Mouse (Mus musculus) limb, embryonic 15.5 days (tissue): ENCODE measurements around the gene Scgb1a1. TPM values are rescaled to one million over a fixed set of nuclear protein-coding genes. Genes with fewer than 3 reads are reported as not detected.
"Not testable (repeated sequence)": the region's sequence is repeated elsewhere in the genome, so short reads cannot be mapped to it uniquely, and the experiment has no call there.

Experiments used
- ATAC-seq: fragments of 200-750 bp; cut with Nextera tagmentation; 2 replicates; pipeline ENCODE4 v1.8.0; 2017; ENCODE audit warnings: low read depth, moderate TSS enrichment; ENCODE audit not compliant: insufficient number of reproducible peaks, low FRiP score, low TSS enrichment
- H3K27ac ChIP-seq: fragments of 300-500 bp; sonication (generic); 2 replicates; pipeline ENCODE4 v1.5.1; 2015; ENCODE audit warnings: moderate library complexity, mild to moderate bottlenecking, inconsistent platforms
- H3K27me3 ChIP-seq: fragments of 300-500 bp; sonication (generic); 2 replicates; pipeline ENCODE4 v1.6.1; 2015; ENCODE audit warnings: inconsistent platforms
- H3K36me3 ChIP-seq: fragments of 300-500 bp; sonication (generic); 2 replicates; pipeline ENCODE4 v1.6.1; 2015; ENCODE audit warnings: inconsistent platforms
- H3K4me1 ChIP-seq: fragments of 300-500 bp; sonication (generic); 2 replicates; pipeline ENCODE4 v1.6.1; 2015; ENCODE audit warnings: inconsistent platforms
- H3K4me2 ChIP-seq: fragments of 300-500 bp; sonication (generic); 2 replicates; pipeline ENCODE4 v1.6.1; 2015; ENCODE audit warnings: mild to moderate bottlenecking, inconsistent platforms
- H3K4me3 ChIP-seq: fragments of 300-500 bp; sonication (generic); 2 replicates; pipeline ENCODE4 v1.5.1; 2015; ENCODE audit warnings: mild to moderate bottlenecking, inconsistent platforms
- H3K9ac ChIP-seq: fragments of 300-500 bp; sonication (generic); 2 replicates; pipeline ENCODE4 v1.6.1; 2015; ENCODE audit warnings: inconsistent platforms
- H3K9me3 ChIP-seq: fragments of 300-500 bp; sonication (generic); 2 replicates; pipeline ENCODE4 v1.6.1; 2016; ENCODE audit warnings: inconsistent platforms
- WGBS: fragments of 180-500 bp; shearing (Covaris S2); methylation state at CpG from one replicate; pipeline ENCODE4 v1.1.7; 2015; 5-methylcytosine and 5-hydroxymethylcytosine counted together
- polyA plus RNA-seq: library from polyadenylated mRNA; unstranded; fragments of >200 nt; fragmentation: Nextera tagmentation; extraction: Ambion mirVana; gene quantifications from 2 replicates; pipeline ENCODE4 v1.2.1, GENCODE M21; 2015

The Scgb1a1 gene
- polyA plus RNA-seq: 0.98 and 1.2 TPM in 2 replicates

- WGBS: 85% methylated on average over 4 of the region's 4 CpGs
- no peak within 1 kb of the TSS for H3K27ac ChIP-seq
- H3K4me1 ChIP-seq: peaks cover 2% of the 10 kb centered on the region; the same call in 1 of the 2 replicates
- H3K9me3 ChIP-seq: no peaks in the 10 kb centered on the region
- H3K4me3 ChIP-seq: no peak within 1 kb of the TSS
- H3K36me3 ChIP-seq: no peaks in the 10 kb centered on the region
- H3K9ac ChIP-seq: no peak within 1 kb of the TSS
- no peak within 1 kb of the TSS for H3K4me2 ChIP-seq
- no peak for ATAC-seq
- no peaks in the 10 kb centered on the region for H3K27me3 ChIP-seq
Observed at GRCm38 (mm10) chr19:9087821-9088220, at the start of gene Scgb1a1. Gene Scgb1a1, minus strand, starts transcription at chr19:9087958.

- WGBS: 81% methylated on average over 1 of the region's 1 CpGs
- ATAC-seq: no peak
- H3K36me3 ChIP-seq: no peaks in the 10 kb centered on the region
- no peak overlapping the region for H3K27ac ChIP-seq
- H3K4me2 ChIP-seq: no peak overlapping the region
- no peaks in the 10 kb centered on the region for H3K27me3 ChIP-seq
- H3K9me3 ChIP-seq: no peaks in the 10 kb centered on the region
- H3K4me3 ChIP-seq: no peak overlapping the region
- peaks cover 6% of the 10 kb centered on the region; the same call in 1 of the 2 replicates for H3K4me1 ChIP-seq
- H3K9ac ChIP-seq: no peak overlapping the region
Observed at GRCm38 (mm10) chr19:9137159-9137558, 49.4 kb upstream of the Scgb1a1 start.

- peak within 1 kb of the TSS; percentile 73 for H3K4me3 ChIP-seq
- no peaks in the 10 kb centered on the region for H3K36me3 ChIP-seq
- peak within 1 kb of the TSS; percentile 70 for H3K9ac ChIP-seq
- no peaks in the 10 kb centered on the region for H3K9me3 ChIP-seq
- peak within 1 kb of the TSS; percentile 27; the same call in 1 of the 2 replicates for H3K27ac ChIP-seq
- H3K27me3 ChIP-seq: no peaks in the 10 kb centered on the region
- 12% methylated on average over 31 of the region's 31 CpGs for WGBS
- peak; percentile 87 for ATAC-seq
- peak within 1 kb of the TSS; percentile 96 for H3K4me2 ChIP-seq
- H3K4me1 ChIP-seq: peaks cover 6% of the 10 kb centered on the region; the same call in 1 of the 2 replicates
Observed at GRCm38 (mm10) chr19:9135512-9136331, 48.0 kb upstream of the Scgb1a1 start, which contains the start of gene Asrgl1. Gene Asrgl1, minus strand, starts transcription at chr19:9135636.

GRCm38 (mm10) chr19:9134746-9135511 is 47.2 kb upstream of the Scgb1a1 start:
- peak overlapping the region; percentile 73 for H3K4me3 ChIP-seq
- H3K27ac ChIP-seq: peak overlapping the region; percentile 27; the same call in 1 of the 2 replicates
- peak; percentile 10; the same call in 1 of the 2 replicates for ATAC-seq
- H3K27me3 ChIP-seq: no peaks in the 10 kb centered on the region
- 1% methylated on average over 36 of the region's 37 CpGs for WGBS
- H3K4me2 ChIP-seq: peak overlapping the region; percentile 96
- H3K4me1 ChIP-seq: peaks cover 6% of the 10 kb centered on the region; the same call in 1 of the 2 replicates
- peak overlapping the region; percentile 70 for H3K9ac ChIP-seq
- no peaks in the 10 kb centered on the region for H3K36me3 ChIP-seq
- no peaks in the 10 kb centered on the region for H3K9me3 ChIP-seq

- Histone ChIP-seq H3K4me3 (no peak overlapping the region), H3K27ac (no peak overlapping the region), H3K9me3 (no peaks in the 10 kb centered on the region), H3K4me2 (no peak overlapping the region), H3K36me3 (peaks cover 6% of the 10 kb centered on the region; the same call in 1 of the 2 replicates), H3K9ac (no peak overlapping the region), H3K27me3 (no peaks in the 10 kb centered on the region), H3K4me1 (peaks cover 6% of the 10 kb centered on the region; the same call in 1 of the 2 replicates)
- WGBS: 36% methylated on average over 1 of the region's 1 CpGs
- ATAC-seq: no peak
Observed at GRCm38 (mm10) chr19:9129996-9130395, 42.2 kb upstream of the Scgb1a1 start.

- H3K9me3 ChIP-seq: no peaks in the 10 kb centered on the region
- no peak overlapping the region for H3K4me2 ChIP-seq
- 88% methylated on average over 4 of the region's 4 CpGs for WGBS
- no peak for ATAC-seq
- no peak overlapping the region for H3K9ac ChIP-seq
- no peaks in the 10 kb centered on the region for H3K4me1 ChIP-seq
- H3K27me3 ChIP-seq: no peaks in the 10 kb centered on the region
- peaks cover 6% of the 10 kb centered on the region; the same call in 1 of the 2 replicates for H3K36me3 ChIP-seq
- H3K4me3 ChIP-seq: no peak overlapping the region
- H3K27ac ChIP-seq: no peak overlapping the region
Observed at GRCm38 (mm10) chr19:9128499-9129194, 40.9 kb upstream of the Scgb1a1 start.

GRCm38 (mm10) chr19:9123986-9124385 is 36.2 kb upstream of the Scgb1a1 start:
- not testable (repeated sequence) for H3K4me2 ChIP-seq, H3K27me3 ChIP-seq, H3K27ac ChIP-seq, H3K9ac ChIP-seq, H3K4me1 ChIP-seq, H3K9me3 ChIP-seq, H3K36me3 ChIP-seq, H3K4me3 ChIP-seq, ATAC-seq
- WGBS: 95% methylated on average over 2 of the region's 2 CpGs

- ATAC-seq: no peak
- WGBS: 90% methylated on average over 1 of the region's 1 CpGs
- no peaks in the 10 kb centered on the region for H3K9me3 ChIP-seq
Observed at GRCm38 (mm10) chr19:9122390-9122789, 34.6 kb upstream of the Scgb1a1 start.

GRCm38 (mm10) chr19:9119655-9120425 is 32.1 kb upstream of the Scgb1a1 start:
- peaks cover 7% of the 10 kb centered on the region for H3K36me3 ChIP-seq
- H3K9ac ChIP-seq: no peak overlapping the region
- no peak overlapping the region for H3K4me2 ChIP-seq
- H3K27ac ChIP-seq: no peak overlapping the region
- 84% methylated on average over 3 of the region's 3 CpGs for WGBS
- H3K4me3 ChIP-seq: no peak overlapping the region
- no peaks in the 10 kb centered on the region for H3K4me1 ChIP-seq
- H3K27me3 ChIP-seq: no peaks in the 10 kb centered on the region
- no peaks in the 10 kb centered on the region for H3K9me3 ChIP-seq
- no peak for ATAC-seq

More at GRCm38 (mm10) chr19:9122390-9122789, 34.6 kb upstream of the Scgb1a1 start:
- H3K4me2 ChIP-seq: no peak overlapping the region
- no peak overlapping the region for H3K27ac ChIP-seq
- no peak overlapping the region for H3K4me3 ChIP-seq
- H3K4me1 ChIP-seq: no peaks in the 10 kb centered on the region
- H3K9ac ChIP-seq: no peak overlapping the region
- H3K27me3 ChIP-seq: no peaks in the 10 kb centered on the region
- no peaks in the 10 kb centered on the region; the same call in 1 of the 2 replicates for H3K36me3 ChIP-seq

- Histone ChIP-seq H3K9ac (no peak overlapping the region), H3K4me3 (no peak overlapping the region), H3K36me3 (peaks cover 24% of the 10 kb centered on the region), H3K27me3 (no peaks in the 10 kb centered on the region), H3K27ac (no peak overlapping the region), H3K4me2 (no peak overlapping the region), H3K4me1 (no peaks in the 10 kb centered on the region), H3K9me3 (no peaks in the 10 kb centered on the region)
- no peak for ATAC-seq
- 83% methylated on average over 5 of the region's 5 CpGs for WGBS
Observed at GRCm38 (mm10) chr19:9117275-9117674, 29.5 kb upstream of the Scgb1a1 start.

GRCm38 (mm10) chr19:9116268-9116667 is 28.5 kb upstream of the Scgb1a1 start:
- Histone ChIP-seq H3K4me1 (no peaks in the 10 kb centered on the region), H3K36me3 (peaks cover 26% of the 10 kb centered on the region), H3K9me3 (no peaks in the 10 kb centered on the region)

More at GRCm38 (mm10) chr19:9116268-9116667, 28.5 kb upstream of the Scgb1a1 start:
- H3K27me3 ChIP-seq: no peaks in the 10 kb centered on the region
- no peak for ATAC-seq
- no peak overlapping the region for H3K4me3 ChIP-seq
- H3K27ac ChIP-seq: no peak overlapping the region
- no peak overlapping the region for H3K4me2 ChIP-seq
- no peak overlapping the region for H3K9ac ChIP-seq
- 81% methylated on average over 4 of the region's 4 CpGs for WGBS
